Mouse (Mus musculus) layer of hippocampus, adult 6 months (tissue): ENCODE results near the gene Gm20481. TPM values are rescaled to one million over a fixed set of nuclear protein-coding genes. Genes with fewer than 3 reads are reported as not detected.

Source experiments
- long read RNA-seq, 2 experiments: library from polyadenylated mRNA; unstranded; transcript quantifications; one replicate each; pipeline ENCODE4 v2.0.0; 2019 to 2020
- polyA plus RNA-seq: library from polyadenylated mRNA; unstranded; fragments of <200 nt; fragmentation: Nextera tagmentation; gene quantifications from 2 replicates; pipeline ENCODE4 v1.2.3, GENCODE M21; 2021

Gm20481 gene
- not detected in 2 replicates for polyA plus RNA-seq
- long read RNA-seq, experiment 1 = 0 reads
- long read RNA-seq, experiment 2 = 0 reads

DNA sequence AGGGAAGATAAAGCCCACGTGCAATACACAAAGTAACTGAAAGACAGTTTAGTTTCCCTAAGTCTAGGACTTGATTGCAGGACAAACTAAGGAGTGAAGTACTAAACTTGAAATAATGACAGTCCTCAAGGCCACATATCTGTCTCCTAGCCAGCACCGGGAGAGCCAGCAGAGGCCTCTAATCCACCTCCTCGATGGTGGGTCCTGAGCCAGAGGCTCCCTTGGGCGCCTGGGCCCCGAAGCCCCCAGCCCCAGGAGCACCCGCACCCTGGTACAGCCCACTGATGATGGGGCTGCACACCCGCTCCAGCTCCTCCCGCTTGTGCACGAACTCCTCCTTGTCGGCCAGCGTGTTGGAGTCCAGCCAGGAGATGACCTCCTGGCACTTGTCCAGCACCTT lies at the start of gene Gm20481:
TSS of gene Gm20481 (plus strand) at position 91 of the 400 bp plus-strand sequence.

GRCm38 (mm10) chr17:34931061-34931734 lies 38.5 kb upstream of the Gm20481 start, which contains the start of gene Neu1:
Gene Neu1 (plus strand): TSS chr17:34931253.

DNA sequence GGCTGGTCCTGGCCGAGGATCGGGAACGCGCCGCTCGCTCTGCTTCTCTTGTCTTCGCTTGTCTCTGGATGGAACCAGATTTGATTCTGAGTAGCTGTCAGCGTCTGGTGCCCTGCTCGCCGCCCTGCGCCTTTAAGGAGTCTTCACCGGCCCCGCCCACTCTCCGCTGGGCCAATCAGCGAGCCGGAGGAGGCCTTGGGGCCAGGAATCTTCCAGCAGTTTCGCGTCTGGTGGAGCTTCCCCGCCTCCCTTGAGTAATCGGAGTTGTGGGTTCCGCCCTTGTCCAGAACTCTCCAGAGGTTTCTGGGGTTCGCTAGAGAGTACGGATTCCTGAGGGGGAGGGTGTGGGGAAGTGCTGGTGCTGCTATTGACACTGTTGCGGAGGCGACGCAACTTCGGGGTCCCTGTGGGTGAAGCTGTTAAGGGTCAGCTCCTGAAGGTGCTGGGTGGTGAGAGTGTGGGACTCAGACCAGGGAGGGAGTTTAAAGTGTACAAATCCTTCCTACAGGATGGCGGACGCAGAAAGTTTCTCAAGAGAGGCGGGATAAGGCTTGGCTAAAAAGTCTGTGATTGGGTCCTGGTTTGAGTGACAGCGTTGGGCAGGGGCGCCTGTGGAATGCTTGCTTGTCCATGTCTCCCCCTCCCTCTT lies 10.5 kb upstream of the Gm20481 start, which contains the start of gene Hspa1b:
TSS of gene Hspa1b (minus strand) at position 109 of the 649 bp plus-strand sequence.

GRCm38 (mm10) chr17:34972069-34972749 lies 2.5 kb downstream of the Gm20481 start, which contains the start of the genes Hspa1a and Hspa1l:
Gene Hspa1a (minus strand): TSS chr17:34972156.
Gene Hspa1l (plus strand): TSS chr17:34972703.

GRCm38 (mm10) chr17:34981690-34982180 lies 12.0 kb downstream of the Gm20481 start, which contains the start of gene Lsm2:
Gene Lsm2 (plus strand): TSS chr17:34981862.

GRCm38 (mm10) chr17:35000717-35001451 lies 31.2 kb downstream of the Gm20481 start, which contains the start of gene Vars:
Gene Vars (plus strand): TSS chr17:35000987.

DNA sequence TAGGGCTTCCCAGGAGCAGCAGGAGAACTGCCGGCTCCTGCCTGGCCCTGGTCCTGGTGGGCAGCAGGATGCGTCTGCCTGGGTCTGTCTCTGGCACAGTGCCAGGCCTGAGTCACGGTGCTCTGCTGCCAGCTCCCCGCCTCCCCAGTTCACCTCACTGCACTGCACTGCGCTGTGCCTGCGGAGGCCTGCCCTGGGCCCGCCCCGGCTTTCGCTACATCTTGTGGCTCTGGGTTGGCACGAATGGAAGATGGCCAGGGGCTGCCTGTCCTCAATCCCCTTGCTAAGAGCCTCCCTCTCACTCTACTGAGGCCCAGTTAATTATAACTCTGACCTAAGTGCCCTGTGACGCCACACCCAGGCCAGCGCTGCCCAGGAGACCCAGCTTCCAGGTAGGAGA lies 46.7 kb downstream of the Gm20481 start, which contains the start of gene Vwa7:
TSS of gene Vwa7 (plus strand) at position 204 of the 400 bp plus-strand sequence.

Other genes with a start within 250 kb of the Gm20481 start
- 9.3 and 15.6 TPM in 2 replicates for gene C4b, start 226.0 kb upstream of the Gm20481 start, polyA plus RNA-seq
- not detected in 2 replicates for gene Cyp21a1, start 165.4 kb upstream of the Gm20481 start, polyA plus RNA-seq
- 55.5 and 61.6 TPM in 2 replicates for gene Stk19, start 133.0 kb upstream of the Gm20481 start, polyA plus RNA-seq
- gene Dxo, start 132.9 kb upstream of the Gm20481 start, polyA plus RNA-seq = 26.3 and 27.8 TPM in 2 replicates
- gene Skiv2l, start 119.7 kb upstream of the Gm20481 start, polyA plus RNA-seq = 23.6 and 26.5 TPM in 2 replicates
- gene Nelfe, start 119.5 kb upstream of the Gm20481 start, polyA plus RNA-seq = 36.8 and 43.3 TPM in 2 replicates
- gene Cfb, start 107.4 kb upstream of the Gm20481 start, polyA plus RNA-seq = 0.49 and 0.80 TPM in 2 replicates
- gene Zbtb12, start 90.4 kb upstream of the Gm20481 start, polyA plus RNA-seq = 0.23 and 0.26 TPM in 2 replicates
- gene Gm20547, start 87.9 kb upstream of the Gm20481 start, polyA plus RNA-seq = not detected in 2 replicates
- gene C2, start 71.6 kb upstream of the Gm20481 start, polyA plus RNA-seq = 1.3 and 2.0 TPM in 2 replicates
- 21.5 and 22.0 TPM in 2 replicates for gene Ehmt2, start 71.4 kb upstream of the Gm20481 start, polyA plus RNA-seq
- gene Slc44a4, start 55.4 kb upstream of the Gm20481 start, polyA plus RNA-seq = 0.29 and 0.30 TPM in 2 replicates
- gene Neu1, start 38.7 kb upstream of the Gm20481 start, polyA plus RNA-seq = 24.8 and 26.2 TPM in 2 replicates
- 0.90 and 1.3 TPM in 2 replicates for gene Hspa1b, start 10.7 kb upstream of the Gm20481 start, polyA plus RNA-seq
- 7.2 and 7.7 TPM in 2 replicates for gene Hspa1a, start 2.2 kb downstream of the Gm20481 start, polyA plus RNA-seq
- 0.60 and 0.84 TPM in 2 replicates for gene Hspa1l, start 2.8 kb downstream of the Gm20481 start, polyA plus RNA-seq
- 35.2 and 42.4 TPM in 2 replicates for gene Lsm2, start 11.9 kb downstream of the Gm20481 start, polyA plus RNA-seq
- gene Vars, start 31.1 kb downstream of the Gm20481 start, polyA plus RNA-seq = 20.0 and 21.5 TPM in 2 replicates
- gene Vwa7, start 46.7 kb downstream of the Gm20481 start, polyA plus RNA-seq = 0.20 TPM in 1 of 2 replicates, not detected in the other
- gene Sapcd1, start 58.1 kb downstream of the Gm20481 start, polyA plus RNA-seq = 0.62 and 0.97 TPM in 2 replicates
- 0.33 and 0.59 TPM in 2 replicates for gene Msh5, start 76.8 kb downstream of the Gm20481 start, polyA plus RNA-seq
- gene Clic1, start 80.1 kb downstream of the Gm20481 start, polyA plus RNA-seq = 28.2 and 29.7 TPM in 2 replicates
- gene Ddah2, start 89.1 kb downstream of the Gm20481 start, polyA plus RNA-seq = 18.0 and 23.6 TPM in 2 replicates
- gene Ly6g6c, start 95.5 kb downstream of the Gm20481 start, polyA plus RNA-seq = not detected in 2 replicates
- gene Mpig6b, start 96.3 kb downstream of the Gm20481 start, polyA plus RNA-seq = 0.06 TPM in 1 of 2 replicates, not detected in the other
- gene Ly6g6e, start 107.0 kb downstream of the Gm20481 start, polyA plus RNA-seq = 4.4 and 4.6 TPM in 2 replicates
- 1.2 and 2.3 TPM in 2 replicates for gene Ly6g6d, start 108.2 kb downstream of the Gm20481 start, polyA plus RNA-seq
- gene Ly6g6f, start 115.7 kb downstream of the Gm20481 start, polyA plus RNA-seq = 1.2 and 2.1 TPM in 2 replicates
- gene Abhd16a, start 119.4 kb downstream of the Gm20481 start, polyA plus RNA-seq = 86.3 and 93.9 TPM in 2 replicates
- not detected in 2 replicates for gene Ly6g5c, start 138.4 kb downstream of the Gm20481 start, polyA plus RNA-seq
- gene Ly6g5b, start 145.5 kb downstream of the Gm20481 start, polyA plus RNA-seq = not detected in 2 replicates
- 16.5 and 19.1 TPM in 2 replicates for gene Gpank1, start 151.5 kb downstream of the Gm20481 start, polyA plus RNA-seq
- gene Csnk2b, start 152.1 kb downstream of the Gm20481 start, polyA plus RNA-seq = 212 and 242 TPM in 2 replicates
- gene D17H6S53E, start 156.5 kb downstream of the Gm20481 start, polyA plus RNA-seq = 24.7 and 40.7 TPM in 2 replicates
- not detected in 2 replicates for gene Apom, start 162.1 kb downstream of the Gm20481 start, polyA plus RNA-seq
- gene Bag6, start 165.3 kb downstream of the Gm20481 start, polyA plus RNA-seq = 68.3 and 90.8 TPM in 2 replicates
- gene Prrc2a, start 195.0 kb downstream of the Gm20481 start, polyA plus RNA-seq = 25.5 and 33.2 TPM in 2 replicates
- gene Aif1, start 206.2 kb downstream of the Gm20481 start, polyA plus RNA-seq = 37.6 and 39.5 TPM in 2 replicates
- gene Lst1, start 218.5 kb downstream of the Gm20481 start, polyA plus RNA-seq = 28.9 and 30.2 TPM in 2 replicates
- gene Ltb, start 224.5 kb downstream of the Gm20481 start, polyA plus RNA-seq = 1.2 and 1.4 TPM in 2 replicates
- 0.09 and 0.19 TPM in 2 replicates for gene Tnf, start 232.1 kb downstream of the Gm20481 start, polyA plus RNA-seq
- 0.14 and 0.16 TPM in 2 replicates for gene Lta, start 235.4 kb downstream of the Gm20481 start, polyA plus RNA-seq